Mouse (Mus musculus) intestine, embryonic 14.5 days (tissue): ENCODE data around the gene Gm13539. TPM values are rescaled to one million over a fixed set of nuclear protein-coding genes. Genes with fewer than 3 reads are reported as not detected.

Experiments
- polyA plus RNA-seq: library from polyadenylated mRNA; unstranded; fragments of >200 nt; fragmentation: Nextera tagmentation; extraction: Ambion mirVana; gene quantifications from 2 replicates; pipeline ENCODE4 v1.2.1, GENCODE M21; 2014

Gene Gm13539
- polyA plus RNA-seq, 1 experiment from 2014 or later: not detected

Other genes with a start within 250 kb of the Gm13539 start
- gene Traf2, start 235.3 kb upstream of the Gm13539 start, polyA plus RNA-seq: 31.2 and 32.0 TPM in 2 replicates
- 356 and 385 TPM in 2 replicates for gene Edf1, start 224.4 kb upstream of the Gm13539 start, polyA plus RNA-seq
- gene Mamdc4, start 207.4 kb upstream of the Gm13539 start, polyA plus RNA-seq: 59.1 and 85.2 TPM in 2 replicates
- 278 and 287 TPM in 2 replicates for gene Phpt1, start 207.0 kb upstream of the Gm13539 start, polyA plus RNA-seq
- 1.8 and 2.0 TPM in 2 replicates for gene Ajm1, start 200.5 kb upstream of the Gm13539 start, polyA plus RNA-seq
- 59.2 and 65.6 TPM in 2 replicates for gene Rabl6, start 173.7 kb upstream of the Gm13539 start, polyA plus RNA-seq
- gene Ccdc183, start 164.6 kb upstream of the Gm13539 start, polyA plus RNA-seq: 0.24 TPM in 2 replicates
- 25.7 and 26.7 TPM in 2 replicates for gene Tmem141, start 160.3 kb upstream of the Gm13539 start, polyA plus RNA-seq
- 1.5 and 1.6 TPM in 2 replicates for gene Fcna, start 154.2 kb upstream of the Gm13539 start, polyA plus RNA-seq
- not detected in 2 replicates for gene Lcn8, start 129.1 kb upstream of the Gm13539 start, polyA plus RNA-seq
- gene Lcn5, start 124.3 kb upstream of the Gm13539 start, polyA plus RNA-seq: not detected in 2 replicates
- gene Lcn6, start 105.5 kb upstream of the Gm13539 start, polyA plus RNA-seq: not detected in 2 replicates
- not detected in 2 replicates for gene Lcn10, start 99.5 kb upstream of the Gm13539 start, polyA plus RNA-seq
- gene Obp2a, start 82.2 kb upstream of the Gm13539 start, polyA plus RNA-seq: not detected in 2 replicates
- gene Bmyc, start 75.5 kb upstream of the Gm13539 start, polyA plus RNA-seq: 95.4 and 106 TPM in 2 replicates
- not detected in 2 replicates for gene Obp2b, start 45.2 kb upstream of the Gm13539 start, polyA plus RNA-seq
- not detected in 2 replicates for gene Lcn3, start 16.7 kb upstream of the Gm13539 start, polyA plus RNA-seq
- not detected in 2 replicates for gene Lcn11, start 5.2 kb upstream of the Gm13539 start, polyA plus RNA-seq
- gene Glt6d1, start 33.6 kb downstream of the Gm13539 start, polyA plus RNA-seq: not detected in 2 replicates
- gene Lcn9, start 40.9 kb downstream of the Gm13539 start, polyA plus RNA-seq: not detected in 2 replicates
- gene Sohlh1, start 65.0 kb downstream of the Gm13539 start, polyA plus RNA-seq: not detected in 2 replicates
- 0.34 and 0.46 TPM in 2 replicates for gene Kcnt1, start 81.5 kb downstream of the Gm13539 start, polyA plus RNA-seq
- 16.8 and 17.7 TPM in 2 replicates for gene Camsap1, start 201.0 kb downstream of the Gm13539 start, polyA plus RNA-seq
- gene Ubac1, start 239.5 kb downstream of the Gm13539 start, polyA plus RNA-seq: 90.2 and 90.3 TPM in 2 replicates